Mouse (Mus musculus): ENCODE results near the gene Amotl1. TPM values are rescaled to one million over a fixed set of nuclear protein-coding genes. Genes with fewer than 3 reads are reported as not detected.

Gene Amotl1
- polyA plus RNA-seq, 1 experiment from 2014 or later, result 9.9 TPM

DNA sequence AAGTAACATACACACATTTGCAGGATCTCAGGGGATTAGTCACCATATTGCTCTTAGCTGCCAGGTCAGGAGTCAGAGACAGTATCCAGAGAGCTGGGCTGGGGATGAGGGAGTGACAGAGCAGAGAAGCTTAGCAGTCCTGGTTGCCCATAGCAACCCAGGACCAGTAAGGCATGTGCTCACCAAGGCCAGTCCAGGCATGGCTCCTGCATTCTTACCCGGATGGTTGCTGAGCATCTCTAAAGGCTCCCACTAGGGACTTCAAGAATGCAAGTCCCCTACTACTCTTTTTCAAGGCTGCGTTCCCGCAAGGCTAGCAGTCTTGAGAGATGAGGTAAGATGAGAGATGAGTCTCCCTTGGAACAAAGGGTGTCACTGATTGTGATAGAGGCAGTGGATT, 112.6 kb downstream of the Amotl1 start:
- H3K9me3 ChIP-seq (replicated peaks; ENCODE audit: control insufficient read depth, low read length), result no peaks in the 10 kb centered on the region
- no peaks in the 10 kb centered on the region for H3K36me3 ChIP-seq (ENCODE audit: control insufficient read depth, insufficient read depth, low read length)
- no peaks in the 10 kb centered on the region for H3K27me3 ChIP-seq (replicated peaks; ENCODE audit: control insufficient read depth, insufficient read depth, low read length)
- ATAC-seq, result peak; percentile 42; the same call in 1 of the 2 replicates
- H3K9ac ChIP-seq (ENCODE audit: low read length), result no peak overlapping the region
- H3K27ac ChIP-seq (ENCODE audit: low read depth, low read length), result no peak overlapping the region
- no peaks in the 10 kb centered on the region for H3K4me1 ChIP-seq (ENCODE audit: control insufficient read depth, insufficient read depth, low read length)
- no peak overlapping the region for H3K4me3 ChIP-seq (ENCODE audit: low read depth, low read length)
- 38% methylated on average over 3 of the region's 3 CpGs for WGBS
- no peak for DNase-seq (ENCODE audit: low spot score)
- H3K4me2 ChIP-seq (ENCODE audit: low read length), result no peak overlapping the region

DNA sequence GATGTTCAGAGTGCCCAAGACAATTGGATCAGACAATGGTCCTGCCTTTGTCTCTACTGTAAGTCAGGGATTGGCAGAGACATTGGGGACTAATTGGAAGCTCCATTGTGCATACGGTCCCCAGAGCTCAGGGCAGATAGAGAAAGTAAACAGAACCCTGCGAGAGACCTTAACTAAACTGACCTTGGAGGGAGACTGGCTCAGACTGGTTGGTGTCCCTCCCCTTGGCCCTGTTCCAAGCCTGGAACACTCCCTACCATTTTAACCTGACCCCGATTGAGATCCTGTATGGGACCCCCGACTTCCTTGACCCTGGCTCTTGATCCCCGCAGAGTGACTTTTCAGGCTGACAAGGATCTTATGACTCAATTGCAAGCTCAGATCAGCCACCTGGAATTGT, 114.9 kb downstream of the Amotl1 start:
- Histone ChIP-seq H3K4me2 (ENCODE audit: low read length) (no peak overlapping the region), H3K27me3 (replicated peaks; ENCODE audit: control insufficient read depth, insufficient read depth, low read length) (no peaks in the 10 kb centered on the region), H3K4me1 (ENCODE audit: control insufficient read depth, insufficient read depth, low read length) (no peaks in the 10 kb centered on the region), H3K9ac (ENCODE audit: low read length) (no peak overlapping the region), H3K36me3 (ENCODE audit: control insufficient read depth, insufficient read depth, low read length) (no peaks in the 10 kb centered on the region), H3K9me3 (replicated peaks; ENCODE audit: control insufficient read depth, low read length) (no peaks in the 10 kb centered on the region), H3K27ac (ENCODE audit: low read depth, low read length) (no peak overlapping the region), H3K4me3 (ENCODE audit: low read depth, low read length) (no peak overlapping the region)
- ATAC-seq (no peak), DNase-seq (ENCODE audit: low spot score) (no peak)
- WGBS, result 86% methylated on average over 5 of the region's 5 CpGs

DNA sequence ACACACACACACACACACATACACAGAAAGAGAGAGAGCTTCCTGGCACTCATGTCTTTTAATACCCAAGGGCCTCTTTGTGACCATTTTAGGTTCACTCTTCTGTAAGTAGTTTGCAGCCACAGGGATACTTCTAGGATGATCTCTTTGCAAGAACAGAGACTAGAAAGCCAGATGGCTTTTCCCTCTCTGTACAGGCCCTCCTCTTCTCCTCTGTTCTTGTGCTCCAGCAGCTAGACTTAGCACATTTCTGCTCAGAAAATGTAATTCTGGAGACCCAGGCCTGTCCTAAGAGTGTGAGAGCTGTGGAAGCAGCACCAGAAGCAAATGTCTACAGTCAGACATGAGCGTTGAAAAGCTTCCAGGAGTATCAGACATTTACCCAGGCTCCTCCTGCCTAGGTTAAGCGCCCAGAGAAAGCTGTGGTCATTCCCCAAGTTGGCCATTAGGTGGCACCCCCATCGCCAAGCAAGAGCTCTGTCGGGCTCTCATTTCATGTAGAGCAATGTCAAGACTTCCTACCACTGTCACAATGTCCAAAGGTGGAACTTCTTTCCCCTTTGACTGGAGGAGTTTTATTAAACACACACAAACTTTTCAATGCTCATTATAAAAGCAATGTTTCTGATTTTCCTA, 121.3 kb downstream of the Amotl1 start:
- no peaks in the 10 kb centered on the region for H3K9me3 ChIP-seq (replicated peaks; ENCODE audit: control insufficient read depth, low read length)
- no peaks in the 10 kb centered on the region for H3K36me3 ChIP-seq (ENCODE audit: control insufficient read depth, insufficient read depth, low read length)
- ATAC-seq (peak; percentile 80; the same call in 1 of the 2 replicates), DNase-seq (ENCODE audit: low spot score) (peak; percentile 80)
- 7% methylated on average over 4 of the region's 4 CpGs for whole genome bisulfite sequencing
- no peak overlapping the region for H3K4me3 ChIP-seq (ENCODE audit: low read depth, low read length)
- no peak overlapping the region for H3K4me2 ChIP-seq (ENCODE audit: low read length)
- H3K27ac ChIP-seq (ENCODE audit: low read depth, low read length), result no peak overlapping the region
- no peak overlapping the region for H3K9ac ChIP-seq (ENCODE audit: low read length)
- H3K27me3 ChIP-seq (replicated peaks; ENCODE audit: control insufficient read depth, insufficient read depth, low read length), result no peaks in the 10 kb centered on the region
- H3K4me1 ChIP-seq (ENCODE audit: control insufficient read depth, insufficient read depth, low read length), result no peaks in the 10 kb centered on the region

DNA sequence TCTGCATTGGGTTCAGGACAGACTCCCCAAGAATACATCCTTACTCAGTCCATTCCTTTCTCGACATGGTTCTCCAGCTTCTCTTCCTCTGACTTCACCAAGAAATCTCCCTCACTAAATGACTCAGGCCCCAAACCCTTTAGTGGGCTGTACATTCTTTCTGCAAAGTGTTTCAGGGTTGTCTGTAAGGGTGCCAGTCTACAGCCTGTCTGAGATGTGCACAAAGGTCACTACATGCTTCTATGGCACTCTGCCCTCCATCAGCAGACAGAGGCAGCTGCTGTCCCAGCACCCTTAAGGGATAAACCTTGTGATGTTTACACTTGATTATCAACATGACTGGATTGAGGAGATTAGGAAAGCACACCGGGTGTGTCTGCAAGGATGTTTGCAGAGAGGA, 123.2 kb downstream of the Amotl1 start:
- no peak overlapping the region for H3K4me3 ChIP-seq (ENCODE audit: low read depth, low read length)
- H3K27ac ChIP-seq (ENCODE audit: low read depth, low read length), result no peak overlapping the region
- H3K36me3 ChIP-seq (ENCODE audit: control insufficient read depth, insufficient read depth, low read length), result no peaks in the 10 kb centered on the region
- H3K9me3 ChIP-seq (replicated peaks; ENCODE audit: control insufficient read depth, low read length), result no peaks in the 10 kb centered on the region
- ATAC-seq (no peak), DNase-seq (ENCODE audit: low spot score) (no peak)
- H3K27me3 ChIP-seq (replicated peaks; ENCODE audit: control insufficient read depth, insufficient read depth, low read length), result no peaks in the 10 kb centered on the region
- no peaks in the 10 kb centered on the region for H3K4me1 ChIP-seq (ENCODE audit: control insufficient read depth, insufficient read depth, low read length)
- H3K9ac ChIP-seq (ENCODE audit: low read length), result no peak overlapping the region
- 59% methylated on average over 2 of the region's 2 CpGs for WGBS
- no peak overlapping the region for H3K4me2 ChIP-seq (ENCODE audit: low read length)

DNA sequence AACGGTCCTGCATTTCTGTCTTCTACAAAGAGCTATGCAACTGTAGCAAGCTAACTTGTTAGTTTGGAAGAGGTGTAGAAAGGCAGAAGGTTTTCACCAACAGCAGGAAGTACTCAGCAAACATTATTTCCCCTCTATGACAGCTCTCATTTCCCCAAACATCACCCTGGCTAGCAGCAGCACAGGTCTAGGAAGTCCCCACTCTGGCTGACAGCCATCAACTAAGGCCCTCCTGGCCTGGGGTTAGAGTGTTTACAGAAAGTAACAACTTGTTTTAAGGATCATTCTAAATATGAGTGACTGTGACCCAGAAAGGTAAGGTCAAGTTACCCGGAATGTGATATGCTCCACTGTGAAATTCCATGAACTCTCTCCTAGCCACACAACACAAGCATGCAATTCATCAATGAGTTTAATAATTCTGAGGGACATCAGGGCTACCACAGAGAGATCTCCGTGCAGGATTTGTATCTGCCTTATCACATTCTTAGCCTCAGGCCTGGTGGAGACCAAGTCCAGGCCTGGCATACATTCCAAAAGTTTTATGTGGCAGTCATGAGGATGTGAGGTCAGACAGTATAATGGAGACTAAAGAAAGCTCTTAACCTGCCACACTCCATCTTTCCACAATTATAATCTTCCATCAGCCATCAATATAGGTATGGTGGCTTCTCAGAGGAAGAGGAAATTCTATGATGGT, 123.7 kb downstream of the Amotl1 start:
- Histone ChIP-seq H3K36me3 (ENCODE audit: control insufficient read depth, insufficient read depth, low read length) (no peaks in the 10 kb centered on the region), H3K9me3 (replicated peaks; ENCODE audit: control insufficient read depth, low read length) (no peaks in the 10 kb centered on the region), H3K4me1 (ENCODE audit: control insufficient read depth, insufficient read depth, low read length) (no peaks in the 10 kb centered on the region), H3K27ac (ENCODE audit: low read depth, low read length) (no peak overlapping the region), H3K4me2 (ENCODE audit: low read length) (no peak overlapping the region), H3K9ac (ENCODE audit: low read length) (no peak overlapping the region), H3K27me3 (replicated peaks; ENCODE audit: control insufficient read depth, insufficient read depth, low read length) (no peaks in the 10 kb centered on the region), H3K4me3 (ENCODE audit: low read depth, low read length) (no peak overlapping the region)
- WGBS, result 87% methylated on average over 3 of the region's 3 CpGs
- ATAC-seq, result no peak
- no peak for DNase-seq (ENCODE audit: low spot score)

DNA sequence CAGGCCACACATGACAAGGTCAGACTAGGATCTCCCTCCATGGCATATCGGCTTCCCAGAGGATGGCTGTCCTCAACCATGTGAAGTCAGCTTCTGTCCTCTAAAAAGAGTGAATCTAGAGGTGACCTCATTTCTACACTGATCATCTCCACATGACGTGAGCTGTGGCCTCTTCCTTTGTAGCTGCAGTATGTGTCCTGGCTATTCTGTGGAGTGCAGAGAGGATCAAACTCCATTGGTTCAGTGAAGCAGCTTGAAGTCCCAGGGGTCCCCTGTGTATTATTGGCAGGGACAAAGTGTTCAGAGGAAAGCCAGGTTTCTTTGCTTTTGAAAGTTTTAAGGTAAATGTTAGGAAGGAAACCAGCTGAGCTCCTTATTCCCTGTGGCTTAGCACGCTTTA, 126.8 kb downstream of the Amotl1 start:
- H3K4me1 ChIP-seq (ENCODE audit: control insufficient read depth, insufficient read depth, low read length), result no peaks in the 10 kb centered on the region
- ATAC-seq (no peak), DNase-seq (ENCODE audit: low spot score) (no peak)
- H3K4me2 ChIP-seq (ENCODE audit: low read length), result no peak overlapping the region
- no peak overlapping the region for H3K4me3 ChIP-seq (ENCODE audit: low read depth, low read length)
- 85% methylated on average over 3 of the region's 3 CpGs for WGBS
- no peak overlapping the region for H3K9ac ChIP-seq (ENCODE audit: low read length)
- no peaks in the 10 kb centered on the region for H3K9me3 ChIP-seq (replicated peaks; ENCODE audit: control insufficient read depth, low read length)
- no peaks in the 10 kb centered on the region for H3K27me3 ChIP-seq (replicated peaks; ENCODE audit: control insufficient read depth, insufficient read depth, low read length)
- H3K27ac ChIP-seq (ENCODE audit: low read depth, low read length), result no peak overlapping the region
- 0 out of 2 replicates have a peak, but pooled peaks cover 3% of the 10 kb centered on the region for H3K36me3 ChIP-seq (ENCODE audit: control insufficient read depth, insufficient read depth, low read length)

DNA sequence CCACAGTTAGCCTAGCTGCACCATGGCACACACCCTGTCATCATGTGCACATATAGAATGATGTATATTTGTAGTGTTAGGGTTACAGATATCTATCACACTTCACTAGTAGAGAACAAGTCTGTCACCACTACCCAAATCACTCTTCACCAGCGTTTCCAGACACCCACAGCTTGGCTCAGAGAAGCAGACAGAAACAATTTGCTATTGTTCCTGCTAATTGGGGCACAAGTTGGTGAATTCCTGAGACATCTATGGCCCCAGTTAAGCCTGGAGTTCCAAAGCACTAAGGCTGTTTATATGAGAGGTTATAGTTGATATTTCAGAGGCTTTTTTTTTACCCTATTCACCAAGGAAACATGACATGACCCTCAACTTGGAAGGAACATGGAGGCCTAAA, 127.6 kb downstream of the Amotl1 start:
- Histone ChIP-seq H3K36me3 (ENCODE audit: control insufficient read depth, insufficient read depth, low read length) (peaks cover 3% of the 10 kb centered on the region; the same call in 1 of the 2 replicates), H3K9ac (ENCODE audit: low read length) (no peak overlapping the region), H3K4me2 (ENCODE audit: low read length) (no peak overlapping the region), H3K27ac (ENCODE audit: low read depth, low read length) (no peak overlapping the region), H3K9me3 (replicated peaks; ENCODE audit: control insufficient read depth, low read length) (no peaks in the 10 kb centered on the region), H3K27me3 (replicated peaks; ENCODE audit: control insufficient read depth, insufficient read depth, low read length) (no peaks in the 10 kb centered on the region), H3K4me1 (ENCODE audit: control insufficient read depth, insufficient read depth, low read length) (no peaks in the 10 kb centered on the region), H3K4me3 (ENCODE audit: low read depth, low read length) (no peak overlapping the region)
- ATAC-seq (no peak), DNase-seq (ENCODE audit: low spot score) (no peak)
- WGBS, result 23% methylated on average over 1 of the region's 1 CpGs

DNA sequence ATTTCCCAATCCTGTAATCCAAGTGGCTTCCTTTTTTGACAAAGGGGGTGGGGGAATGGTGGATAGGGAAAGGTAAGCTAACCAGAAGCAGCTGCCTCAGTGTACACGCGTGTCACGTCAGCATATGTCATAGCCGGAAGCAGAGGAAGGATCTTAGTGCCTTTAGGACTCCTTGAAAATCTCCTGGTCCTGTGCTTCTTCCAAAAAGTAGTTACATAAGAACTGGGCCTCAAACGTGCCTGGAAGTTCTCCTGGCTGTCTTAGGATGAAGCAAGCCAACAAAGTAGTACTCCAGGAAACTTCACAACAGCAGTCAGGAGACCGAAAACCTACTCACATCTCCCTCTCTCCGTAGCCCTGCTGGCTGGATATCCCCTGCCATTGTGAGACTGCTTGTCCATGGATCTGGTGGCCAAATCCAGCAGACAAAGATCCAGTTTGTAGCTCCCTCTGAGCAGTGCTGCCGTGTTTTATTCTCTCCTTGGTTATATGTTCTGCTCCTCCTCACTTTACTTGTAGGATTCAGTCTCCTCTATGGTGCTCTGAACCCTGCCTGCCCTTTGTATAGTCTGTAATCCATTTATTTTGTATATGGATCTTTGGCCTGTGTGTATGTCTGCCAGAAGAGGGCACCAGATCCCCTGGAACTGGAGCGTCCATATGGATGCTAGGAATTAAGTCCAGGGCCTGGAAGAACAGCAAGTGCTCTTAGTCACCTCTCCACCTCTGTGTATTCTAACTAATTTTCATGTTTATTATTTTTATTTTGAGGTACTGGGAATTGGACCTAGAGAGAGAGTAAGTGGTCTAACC, 132.0 kb downstream of the Amotl1 start:
- H3K4me1 ChIP-seq (ENCODE audit: control insufficient read depth, insufficient read depth, low read length), result no peaks in the 10 kb centered on the region
- no peaks in the 10 kb centered on the region for H3K9me3 ChIP-seq (replicated peaks; ENCODE audit: control insufficient read depth, low read length)
- no peaks in the 10 kb centered on the region for H3K27me3 ChIP-seq (replicated peaks; ENCODE audit: control insufficient read depth, insufficient read depth, low read length)
- ATAC-seq (peak; percentile 62; the same call in 1 of the 2 replicates), DNase-seq (ENCODE audit: low spot score) (peak; percentile 62)
- no peak overlapping the region for H3K4me3 ChIP-seq (ENCODE audit: low read depth, low read length)
- H3K9ac ChIP-seq (ENCODE audit: low read length), result no peak overlapping the region
- H3K27ac ChIP-seq (ENCODE audit: low read depth, low read length), result no peak overlapping the region
- peaks cover 34% of the 10 kb centered on the region for H3K36me3 ChIP-seq (ENCODE audit: control insufficient read depth, insufficient read depth, low read length)
- 78% methylated on average over 9 of the region's 9 CpGs for WGBS
- H3K4me2 ChIP-seq (ENCODE audit: low read length), result no peak overlapping the region

All from forebrain, embryonic 14.5 days (tissue).